Comparison of ENCODE assay signal across 9 mouse cellular contexts in the genomic region with DNA sequence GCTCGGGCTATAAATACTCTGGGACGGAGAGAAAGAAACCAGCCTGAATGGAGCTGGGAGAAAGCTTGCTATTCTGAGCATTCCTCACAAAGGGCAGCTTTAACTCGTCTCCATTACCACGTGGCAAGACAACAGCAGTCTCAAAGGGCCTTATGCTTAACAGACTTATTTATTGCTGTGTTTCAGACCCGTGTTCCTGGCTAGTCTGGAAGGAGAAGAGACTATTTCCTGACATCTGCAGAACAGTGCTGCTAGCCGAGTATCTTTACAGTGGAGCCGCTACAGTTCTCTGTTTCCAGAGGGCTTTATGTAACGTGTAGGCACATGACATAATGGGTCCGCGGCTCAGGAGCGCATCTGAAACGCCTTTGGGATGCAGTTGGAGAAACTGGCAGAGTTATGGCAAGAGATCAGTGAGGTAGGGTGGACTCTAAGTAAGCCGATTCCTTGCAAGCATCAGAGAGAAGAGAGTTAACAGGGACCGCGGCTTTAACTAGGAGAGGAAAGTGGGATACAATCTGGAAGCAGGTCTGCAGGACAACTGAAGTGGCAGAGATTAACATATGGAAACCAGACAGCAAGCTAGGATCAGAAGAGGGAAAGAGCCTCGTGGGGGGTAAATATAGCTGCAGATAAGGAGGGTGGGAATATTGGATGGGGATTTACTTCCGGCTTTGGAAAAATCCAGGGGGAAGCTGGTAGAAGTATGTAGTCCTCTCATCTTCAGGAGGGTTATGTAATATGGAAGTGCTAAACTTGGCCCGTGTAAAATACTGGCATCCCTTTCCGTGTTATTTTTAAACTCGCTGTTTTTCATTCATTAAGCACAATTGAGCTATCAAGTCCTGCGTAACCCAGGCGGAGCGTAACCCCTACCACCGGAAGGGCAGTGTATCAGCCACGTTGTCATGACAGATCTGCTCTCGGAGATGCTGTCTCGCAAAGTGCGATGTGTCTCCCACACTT.
DNase-seq lines count a peak whose midpoint lies in the region; ATAC-seq lines count a peak whose summit lies in the region.
"Had no signal": no experiment of that assay in that cellular context is flagged by ENCODE, and none has a peak within 500 bp of the region (broad histone marks: within the 10 kb centered on the region; RNA-seq: fewer than 3 reads in every experiment).

No protein-coding gene starts in this region.

- intact Hi-C loops in gastrocnemius, postnatal 36 days (cut with DNase I), result no loop called here
- intact Hi-C loops in heart, postnatal 36 days (cut with DNase I), result loop anchor here (10.0 kb wide), 1 partner anchor 230 kb away; the partner anchor contains the start of gene Prickle1

- no peaks in the 10 kb centered on the region for H3K4me1 ChIP-seq in forebrain, embryonic 12.5 days

- no peak overlapping the region for H3K4me3 ChIP-seq in forebrain, embryonic 12.5 days (replicated peaks)
- H3K4me3 ChIP-seq: erythroblast, embryonic 14.5 days had no signal

- H3K9ac ChIP-seq in forebrain, embryonic 12.5 days, result no peak overlapping the region

- no peaks in the 10 kb centered on the region for H3K27me3 ChIP-seq in forebrain, embryonic 12.5 days

- no peaks in the 10 kb centered on the region for H3K36me3 ChIP-seq in forebrain, embryonic 12.5 days (replicated peaks)

- no peak overlapping the region for H3K27ac ChIP-seq in forebrain, embryonic 12.5 days

- H3K9me3 ChIP-seq in forebrain, embryonic 12.5 days, result no peaks in the 10 kb centered on the region

- peak; percentile 8 for DNase-seq in gastrocnemius, postnatal 25 days
- DNase-seq in gastrocnemius, postnatal 36 days, result no peak
- peak; percentile 13 to 34 for DNase-seq in heart, postnatal 36 days
- peak; percentile 14 to 18 for DNase-seq in layer of hippocampus, postnatal 10 days (ENCODE audit: low spot score in 2 of 2)
- peak; percentile 40 for DNase-seq in neural tube, embryonic 10.5 days (ENCODE audit: extremely low spot score, low spot score)
- DNase-seq in cerebellum, adult 9-11 months, result no peak

- H3K4me2 ChIP-seq in forebrain, embryonic 12.5 days, result no peak overlapping the region

- WGBS in forebrain, embryonic 12.5 days, result 67% methylated on average over 28 of the region's 28 CpGs

- ATAC-seq in forebrain, embryonic 12.5 days (ENCODE audit: low FRiP score), result peak; percentile 44; the same call in 1 of the 2 replicates
- no peak for ATAC-seq in erythroblast, adult 5-6 weeks (replicated peaks; ENCODE audit: low FRiP score, poor library complexity, severe bottlenecking)

Comparison
In these comparisons a context has a peak if more than half of its experiments do, and no peak if none do; other contexts are left out.
1. DNase-seq: peak in gastrocnemius, postnatal 25 days (single experiment), heart, postnatal 36 days (2 of 2), layer of hippocampus, postnatal 10 days (2 of 2) and neural tube, embryonic 10.5 days (single experiment); none in gastrocnemius, postnatal 36 days (0 of 2) and cerebellum, adult 9-11 months (single experiment).